Mouse (Mus musculus) stomach, embryonic 16.5 days (tissue): ENCODE results near the gene Gm49387. TPM values are rescaled to one million over a fixed set of nuclear protein-coding genes. Genes with fewer than 3 reads are reported as not detected.

ENCODE experiments used
- ATAC-seq: fragments of 200-750 bp; cut with Nextera tagmentation; 2 replicates; pipeline ENCODE4 v1.8.0; 2017; ENCODE audit warnings: moderate number of reproducible peaks, moderate TSS enrichment; ENCODE audit not compliant: insufficient read depth, low FRiP score
- H3K27ac ChIP-seq: fragments of 300-500 bp; sonication (generic); 2 replicates; pipeline ENCODE4 v1.5.1; 2014; ENCODE audit warnings: low read length
- H3K27me3 ChIP-seq: fragments of 300-500 bp; sonication (generic); 2 replicates; pipeline ENCODE4 v1.6.1; 2014; ENCODE audit warnings: low read length, control low read depth, mixed read lengths; ENCODE audit not compliant: control insufficient read depth, insufficient read depth
- H3K36me3 ChIP-seq: fragments of 300-500 bp; sonication (generic); 2 replicates; pipeline ENCODE4 v1.6.1; 2014; ENCODE audit warnings: low read length; ENCODE audit not compliant: control insufficient read depth, insufficient read depth
- H3K4me1 ChIP-seq: fragments of 300-500 bp; sonication (generic); 2 replicates; pipeline ENCODE4 v1.6.1; 2014; ENCODE audit warnings: low read length, control low read depth, mixed read lengths; ENCODE audit not compliant: control insufficient read depth, insufficient read depth
- H3K4me2 ChIP-seq: fragments of 300-500 bp; sonication (generic); 2 replicates; pipeline ENCODE4 v1.6.1; 2014; ENCODE audit warnings: low read depth, low read length, mixed read lengths
- H3K4me3 ChIP-seq: fragments of 300-500 bp; sonication (generic); replicated peaks from 2 replicates; pipeline ENCODE4 v1.5.1; 2014; ENCODE audit warnings: mild to moderate bottlenecking, low read length
- H3K9ac ChIP-seq: fragments of 300-500 bp; sonication (generic); 2 replicates; pipeline ENCODE4 v1.6.1; 2014; ENCODE audit warnings: low read length
- H3K9me3 ChIP-seq: fragments of 300-500 bp; sonication (generic); replicated peaks from 2 replicates; pipeline ENCODE4 v1.6.1; 2016; ENCODE audit warnings: low read length, control low read depth; ENCODE audit not compliant: control insufficient read depth
- WGBS: fragments of 180-500 bp; shearing (Covaris S2); extraction: QIAGEN DNeasy Blood & Tissue Kit; methylation state at CpG from one replicate; pipeline ENCODE4 v1.1.7; 2014; 5-methylcytosine and 5-hydroxymethylcytosine counted together
- polyA plus RNA-seq: library from polyadenylated mRNA; unstranded; fragments of >200 nt; fragmentation: Nextera tagmentation; extraction: Ambion mirVana; gene quantifications from 2 replicates; pipeline ENCODE4 v1.2.1, GENCODE M21; 2015

The Gm49387 gene
- polyA plus RNA-seq, 1 experiment from 2014 or later = 0.77 TPM

DNA sequence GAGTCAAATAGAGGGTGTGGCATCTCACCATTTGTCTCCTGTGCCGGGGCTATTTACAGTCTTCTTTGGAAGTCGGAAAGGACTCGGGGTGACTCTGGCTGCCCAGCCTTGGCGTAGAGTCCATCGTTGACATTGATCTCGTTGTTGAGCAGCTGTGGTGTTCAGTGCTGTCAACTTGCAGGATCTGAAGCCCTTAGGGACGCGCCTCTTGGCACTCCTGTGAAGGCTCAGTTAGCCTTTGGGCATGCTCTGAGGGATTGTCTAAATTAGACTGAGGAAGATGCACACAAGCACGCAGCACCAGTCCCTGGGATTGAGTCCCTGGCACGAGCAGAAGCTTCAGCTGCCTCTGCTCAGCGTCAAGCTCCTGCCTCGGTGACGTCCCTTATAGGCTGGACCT lies 137.3 kb downstream of the Gm49387 start:
- Histone ChIP-seq H3K9me3 (no peaks in the 10 kb centered on the region), H3K9ac (no peak overlapping the region), H3K27me3 (no peaks in the 10 kb centered on the region), H3K4me2 (no peak overlapping the region), H3K36me3 (peaks cover 37% of the 10 kb centered on the region), H3K27ac (no peak overlapping the region), H3K4me1 (no peaks in the 10 kb centered on the region), H3K4me3 (no peak overlapping the region)
- 87% methylated on average over 13 of the region's 13 CpGs for WGBS
- no peak for ATAC-seq

Other genes starting within 250 kb of the Gm49387 start
- 19.5 and 20.0 TPM in 2 replicates for gene Sh3bp5, start 204.8 kb downstream of the Gm49387 start, polyA plus RNA-seq
- 21.2 and 24.7 TPM in 2 replicates for gene Eaf1, start 146.5 kb downstream of the Gm49387 start, polyA plus RNA-seq
- gene Mettl6, start 145.8 kb downstream of the Gm49387 start, polyA plus RNA-seq = 44.4 and 50.4 TPM in 2 replicates
- 0.81 and 2.1 TPM in 2 replicates for gene Colq, start 49.5 kb downstream of the Gm49387 start, polyA plus RNA-seq
- gene Btd, start 150 bp upstream of the Gm49387 start, polyA plus RNA-seq = 29.0 and 31.8 TPM in 2 replicates
- 12.5 and 13.1 TPM in 2 replicates for gene Hacl1, start 408 bp upstream of the Gm49387 start, polyA plus RNA-seq
- gene Ankrd28, start 189.8 kb upstream of the Gm49387 start, polyA plus RNA-seq = 7.2 and 8.4 TPM in 2 replicates